Mouse (Mus musculus): ENCODE data around the gene Adrm1.

DNA sequence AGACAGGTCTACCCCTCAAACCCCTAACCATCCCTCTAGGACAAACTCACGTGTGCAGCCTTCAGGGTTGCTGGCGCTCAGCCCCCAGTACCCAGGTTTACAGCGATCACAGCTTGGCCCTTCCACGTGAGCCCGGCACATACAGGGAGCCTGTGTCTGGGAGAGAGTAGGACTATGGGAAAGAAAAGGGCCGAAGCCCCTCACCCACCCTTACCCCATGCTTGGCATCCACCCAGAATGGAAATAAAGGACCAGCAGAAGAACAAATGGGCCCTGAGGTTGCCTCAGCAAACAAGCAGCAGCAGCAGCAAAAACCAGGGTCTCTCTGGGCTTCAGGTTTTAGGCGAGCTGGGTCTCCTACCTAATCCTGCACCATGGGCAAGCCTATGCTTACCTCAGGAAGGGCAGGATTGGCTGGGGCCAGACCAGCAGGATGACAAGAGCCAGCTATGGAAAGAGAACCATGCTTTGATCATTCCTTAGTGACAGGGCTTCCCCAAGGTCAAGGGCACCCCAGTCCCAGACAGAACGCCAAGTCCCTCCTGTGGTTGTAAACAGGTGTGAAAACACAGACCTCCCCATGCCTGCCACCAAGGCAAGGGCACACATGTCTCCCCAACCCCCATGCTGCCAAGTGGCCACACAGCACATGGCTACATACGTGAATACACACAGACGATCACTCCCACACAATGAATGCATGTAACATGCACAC, 26.2 kb downstream of the Adrm1 start:
- TF ChIP-seq POLR2A (IDR thresholded peaks at IDR 0.05; ENCODE audit: low read depth, low read length) (no peak), CTCF (IDR thresholded peaks at IDR 0.05; ENCODE audit: extremely low read depth, insufficient read length, insufficient replicate concordance, low read depth, low read length) (no peak)
